Mouse (Mus musculus) c-Kit-negative CD71-positive TER-119-positive erythroid progenitor cells, embryonic 14.5 days (primary cell): ENCODE results near the gene Hoxb4.

Experiments used
- DNase-seq: peaks from one replicate; pipeline ENCODE4 v3.0.0-alpha.2; 2013; ENCODE audit warnings: low read depth, low spot score

Gene Hoxb4

GRCm38 (mm10) chr11:96348988-96349387, 30.9 kb downstream of the Hoxb4 start:
- no peak for DNase-seq

GRCm38 (mm10) chr11:96349491-96350340, 31.6 kb downstream of the Hoxb4 start:
- DNase-seq, result no peak

GRCm38 (mm10) chr11:96350341-96350624, 32.2 kb downstream of the Hoxb4 start, which contains the start of gene Hoxb2:
Gene Hoxb2 (plus strand): TSS chr11:96350525.
- no peak for DNase-seq

- DNase-seq, result no peak
Observed at GRCm38 (mm10) chr11:96350791-96351190, 32.7 kb downstream of the Hoxb4 start.

GRCm38 (mm10) chr11:96351312-96351711, 33.2 kb downstream of the Hoxb4 start:
- DNase-seq, result no peak

GRCm38 (mm10) chr11:96351831-96352230, 33.8 kb downstream of the Hoxb4 start:
- DNase-seq, result no peak

- no peak for DNase-seq
Observed at GRCm38 (mm10) chr11:96352691-96353521, 34.8 kb downstream of the Hoxb4 start.

- DNase-seq, result no peak
Observed at GRCm38 (mm10) chr11:96353522-96353841, 35.4 kb downstream of the Hoxb4 start.

- no peak for DNase-seq
Observed at GRCm38 (mm10) chr11:96353939-96354338, 35.9 kb downstream of the Hoxb4 start.

- DNase-seq, result no peak
Observed at GRCm38 (mm10) chr11:96354376-96354775, 36.3 kb downstream of the Hoxb4 start.

GRCm38 (mm10) chr11:96354801-96355311, 36.8 kb downstream of the Hoxb4 start:
- no peak for DNase-seq

- no peak for DNase-seq
Observed at GRCm38 (mm10) chr11:96363807-96364206, 45.7 kb downstream of the Hoxb4 start.

GRCm38 (mm10) chr11:96365441-96366091, 47.5 kb downstream of the Hoxb4 start, which contains the start of gene Hoxb1:
Gene Hoxb1 (plus strand): TSS chr11:96365752.
- DNase-seq, result no peak

- no peak for DNase-seq
Observed at GRCm38 (mm10) chr11:96366092-96367041, 48.3 kb downstream of the Hoxb4 start.

- no peak for DNase-seq
Observed at GRCm38 (mm10) chr11:96367141-96367540, 49.1 kb downstream of the Hoxb4 start.

GRCm38 (mm10) chr11:96368686-96369085, 50.6 kb downstream of the Hoxb4 start:
- no peak for DNase-seq

GRCm38 (mm10) chr11:96369140-96369539, 51.1 kb downstream of the Hoxb4 start:
- DNase-seq, result no peak
